Mouse (Mus musculus) MEL (cell line): ENCODE results near the gene Gm37240. TPM values are rescaled to one million over a fixed set of nuclear protein-coding genes. Genes with fewer than 3 reads are reported as not detected.

Experiments used
- DNase-seq: peaks from one replicate; pipeline ENCODE4 v3.0.0; 2011; ENCODE audit warnings: low read depth, low spot score
- H3K27ac ChIP-seq: 2 replicates; pipeline ENCODE4 v1.5.1; 2012; ENCODE audit warnings: low read depth, mild to moderate bottlenecking, control low read depth, low read length, moderate library complexity; ENCODE audit not compliant: control insufficient read depth
- H3K27me3 ChIP-seq, 2 experiments: fragments of 150-350 bp in 1 of 2; sonication (generic) in 1 of 2; 2 replicates each; pipeline ENCODE4 v1.6.1; 2012; ENCODE audit warnings: low read length in 2 of 2, mild to moderate bottlenecking in 2 of 2, improper control_type of control experiment in 1 of 2, moderate library complexity in 1 of 2; ENCODE audit not compliant: insufficient read depth in 2 of 2, control insufficient read depth in 1 of 2
- H3K36me3 ChIP-seq, 2 experiments: 2 replicates each; pipeline ENCODE4 v1.6.1; 2012 to 2014; ENCODE audit warnings: low read length in 2 of 2, improper control_type of control experiment in 1 of 2, inconsistent platforms in 1 of 2, mild to moderate bottlenecking in 1 of 2; ENCODE audit not compliant: insufficient read depth in 2 of 2, control insufficient read depth in 1 of 2
- H3K4me1 ChIP-seq, 2 experiments: fragments of 150-350 bp in 1 of 2; sonication (generic) in 1 of 2; 2 replicates each; pipeline ENCODE4 v1.6.1; 2012; ENCODE audit warnings: low read length in 2 of 2, improper control_type of control experiment in 1 of 2, mild to moderate bottlenecking in 1 of 2; ENCODE audit not compliant: insufficient read depth in 2 of 2, control insufficient read depth in 1 of 2
- H3K4me3 ChIP-seq, 2 experiments: fragments of 150-350 bp in 1 of 2; sonication (generic) in 1 of 2; 2 replicates each; pipeline ENCODE4 v1.5.1; 2012; ENCODE audit warnings: low read depth in 2 of 2, low read length in 2 of 2, mild to moderate bottlenecking in 2 of 2, moderate library complexity in 2 of 2, control low read depth in 1 of 2, improper control_type of control experiment in 1 of 2; ENCODE audit not compliant: control insufficient read depth in 1 of 2, insufficient read depth in 1 of 2
- H3K79me2 ChIP-seq: 2 replicates; pipeline ENCODE4 v1.6.1; 2012; ENCODE audit warnings: mild to moderate bottlenecking, low read length, moderate library complexity; ENCODE audit not compliant: control insufficient read depth, poor library complexity, insufficient read depth
- H3K9ac ChIP-seq: 2 replicates; pipeline ENCODE4 v1.6.1; 2012; ENCODE audit warnings: low read depth, mild to moderate bottlenecking, control low read depth, low read length, moderate library complexity; ENCODE audit not compliant: control insufficient read depth, poor library complexity, severe bottlenecking
- H3K9me3 ChIP-seq: fragments of 150-350 bp; sonication (generic); replicated peaks from 2 replicates; pipeline ENCODE4 v1.6.1; 2012; ENCODE audit warnings: mild to moderate bottlenecking, low read length, improper control_type of control experiment, moderate library complexity; ENCODE audit not compliant: insufficient read depth
- BHLHE40 ChIP-seq: IDR thresholded peaks from 2 replicates; pipeline ENCODE4 v1.6.1; 2012; ENCODE audit warnings: low read depth, mild to moderate bottlenecking, inconsistent platforms, low read length, improper control_type of control experiment, borderline replicate concordance
- CHD1 ChIP-seq: IDR thresholded peaks from 2 replicates; pipeline ENCODE4 v1.6.1; 2012; ENCODE audit warnings: low read depth, mild to moderate bottlenecking, inconsistent platforms, low read length, improper control_type of control experiment
- CTCF ChIP-seq, 3 experiments: IDR thresholded peaks in 2 of 3; conservative IDR thresholded peaks in 1 of 3; 2 replicates each; pipeline ENCODE4 v1.5.1; 2011 to 2012; ENCODE audit warnings: low read length in 3 of 3, low read depth in 2 of 3, mild to moderate bottlenecking in 2 of 3, improper control_type of control experiment in 1 of 3, inconsistent platforms in 1 of 3, mixed read lengths in 1 of 3, moderate library complexity in 1 of 3; ENCODE audit not compliant: control insufficient read depth in 1 of 3, insufficient read depth in 1 of 3, poor library complexity in 1 of 3, severe bottlenecking in 1 of 3
- ELF1 ChIP-seq: IDR thresholded peaks from 2 replicates; pipeline ENCODE4 v1.6.1; 2014; ENCODE audit warnings: low read depth, mild to moderate bottlenecking, inconsistent platforms, low read length, improper control_type of control experiment, moderate library complexity
- EP300 ChIP-seq, 2 experiments: IDR thresholded peaks; 2 replicates each; pipeline ENCODE4 v1.6.1; 2011; ENCODE audit warnings: improper control_type of control experiment in 2 of 2, low read length in 2 of 2, low read depth in 1 of 2, mild to moderate bottlenecking in 1 of 2
- ETS1 ChIP-seq: IDR thresholded peaks from 2 replicates; pipeline ENCODE4 v1.6.1; 2012; ENCODE audit warnings: low read depth, mild to moderate bottlenecking, inconsistent platforms, low read length, improper control_type of control experiment, moderate library complexity
- GATA1 ChIP-seq: IDR thresholded peaks from 2 replicates; pipeline ENCODE4 v1.6.1; 2011; ENCODE audit warnings: low read depth, low read length, improper control_type of control experiment
- HCFC1 ChIP-seq: IDR thresholded peaks from 2 replicates; pipeline ENCODE4 v1.6.1; 2012; ENCODE audit warnings: low read depth, mild to moderate bottlenecking, inconsistent platforms, low read length, improper control_type of control experiment, moderate library complexity
- KAT2A ChIP-seq: conservative IDR thresholded peaks from 2 replicates; pipeline ENCODE4 v1.6.1; 2012; ENCODE audit warnings: low read depth, low read length, improper control_type of control experiment, inconsistent platforms
- MAZ ChIP-seq: IDR thresholded peaks from 2 replicates; pipeline ENCODE4 v1.6.1; 2012; ENCODE audit warnings: low read depth, mild to moderate bottlenecking, inconsistent platforms, low read length, improper control_type of control experiment
- MEF2A ChIP-seq: IDR thresholded peaks from 2 replicates; pipeline ENCODE4 v1.6.1; 2014; ENCODE audit warnings: low read depth, mild to moderate bottlenecking, inconsistent platforms, low read length, improper control_type of control experiment; ENCODE audit not compliant: poor library complexity, insufficient replicate concordance, severe bottlenecking; ENCODE audit errors: extremely low read depth
- MYB ChIP-seq: IDR thresholded peaks from 2 replicates; pipeline ENCODE4 v1.6.1; 2011; ENCODE audit warnings: mild to moderate bottlenecking, low read depth, low read length, improper control_type of control experiment
- NRF1 ChIP-seq: IDR thresholded peaks from 2 replicates; pipeline ENCODE4 v1.6.1; 2014; ENCODE audit warnings: low read depth, mild to moderate bottlenecking, inconsistent platforms, low read length, improper control_type of control experiment, moderate library complexity; ENCODE audit not compliant: poor library complexity, insufficient read depth, severe bottlenecking
- POLR2AphosphoS2 ChIP-seq: IDR thresholded peaks from 2 replicates; pipeline ENCODE4 v1.6.1; 2011; ENCODE audit warnings: low read length, improper control_type of control experiment
- POLR2AphosphoS5 ChIP-seq: IDR thresholded peaks from 2 replicates; pipeline ENCODE4 v1.6.1; 2012; ENCODE audit warnings: low read depth, borderline replicate concordance, mild to moderate bottlenecking, inconsistent platforms, low read length, moderate library complexity, mixed read lengths
- RCOR1 ChIP-seq: IDR thresholded peaks from 2 replicates; pipeline ENCODE4 v1.6.1; 2012; ENCODE audit warnings: low read depth, mild to moderate bottlenecking, inconsistent platforms, low read length, improper control_type of control experiment
- SMC3 ChIP-seq: IDR thresholded peaks from 2 replicates; pipeline ENCODE4 v1.6.1; 2011; ENCODE audit warnings: low read depth, low read length, improper control_type of control experiment
- TAL1 ChIP-seq: IDR thresholded peaks from 2 replicates; pipeline ENCODE4 v1.6.1; 2012; ENCODE audit warnings: mild to moderate bottlenecking, inconsistent platforms, low read length, moderate library complexity, mixed read lengths
- UBTF ChIP-seq: IDR thresholded peaks from 2 replicates; pipeline ENCODE4 v1.6.1; 2012; ENCODE audit warnings: low read depth, mild to moderate bottlenecking, inconsistent platforms, low read length, improper control_type of control experiment, moderate library complexity, borderline replicate concordance; ENCODE audit not compliant: insufficient read depth
- ZKSCAN1 ChIP-seq: IDR thresholded peaks from 2 replicates; pipeline ENCODE4 v1.6.1; 2012; ENCODE audit warnings: low read depth, mild to moderate bottlenecking, inconsistent platforms, low read length, improper control_type of control experiment, moderate library complexity
- ZMIZ1 ChIP-seq: IDR thresholded peaks from 2 replicates; pipeline ENCODE4 v1.6.1; 2012; ENCODE audit warnings: low read depth, mild to moderate bottlenecking, inconsistent platforms, low read length, improper control_type of control experiment, moderate library complexity
- polyA plus RNA-seq, 2 experiments: library from polyadenylated mRNA; stranded (reverse) in 1 of 2; unstranded in 1 of 2; fragments of >175 nt in 1 of 2; fragments of >200 nt in 1 of 2; gene quantifications; 2 replicates each; pipeline versions ENCODE4 v1.2.1 to v1.2.4; 2012; ENCODE audit warnings: low replicate concordance in 2 of 2, low read depth in 1 of 2; ENCODE audit not compliant: insufficient read length in 2 of 2, insufficient read depth in 1 of 2, missing spikeins in 1 of 2
- total RNA-seq: library from RNA; depleted of rRNA; stranded (reverse); fragments of 300-350 nt; gene quantifications from 2 replicates; pipeline ENCODE4 v1.2.3, GENCODE M21; 2012

The Gm37240 gene
- total and polyA plus RNA-seq, 3 experiments = 0.04 TPM; not detected in 2

DNA sequence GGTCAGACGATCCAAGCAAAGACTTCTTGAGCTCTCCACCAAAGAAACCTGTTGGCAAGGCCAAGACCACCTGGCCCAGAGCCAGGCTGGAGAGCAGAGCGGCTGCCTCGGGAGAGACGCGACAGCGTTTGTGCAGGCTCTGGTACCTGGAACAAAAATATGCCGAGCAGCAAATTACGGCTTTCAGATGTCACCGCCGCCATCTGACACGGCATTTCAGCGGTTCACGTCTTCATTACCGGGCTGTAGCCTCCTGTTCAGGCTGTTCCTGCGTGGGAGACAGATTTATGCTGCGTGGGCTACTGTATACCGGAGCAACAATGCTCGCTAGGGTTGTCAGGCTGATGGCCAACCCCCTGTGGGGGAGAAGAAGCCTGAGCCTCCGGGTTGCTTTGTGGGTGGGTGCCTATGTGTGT is 700.6 kb downstream of the Gm37240 start:
- Histone ChIP-seq H3K27me3 (no peaks in the 10 kb centered on the region), H3K79me2 (no peaks in the 10 kb centered on the region), H3K27ac (no peak overlapping the region), H3K4me3 (no peak overlapping the region), H3K9me3 (no peaks in the 10 kb centered on the region), H3K36me3 (no peaks in the 10 kb centered on the region), H3K9ac (no peak overlapping the region), H3K4me1 (no peaks in the 10 kb centered on the region)
- no peak for DNase-seq
- TF ChIP-seq MYB (no peak), ZKSCAN1 (no peak), NRF1 (no peak), HCFC1 (no peak), POLR2AphosphoS2 (no peak), ETS1 (no peak), TAL1 (no peak), BHLHE40 (no peak), SMC3 (no peak), POLR2AphosphoS5 (no peak), ELF1 (no peak), EP300 (IDR thresholded peaks at IDR 0.05; ENCODE audit: low read depth in 1 of 2, low read length in 2 of 2) (no peak), RCOR1 (no peak), UBTF (no peak), KAT2A (no peak), GATA1 (no peak), ZMIZ1 (no peak)

DNA sequence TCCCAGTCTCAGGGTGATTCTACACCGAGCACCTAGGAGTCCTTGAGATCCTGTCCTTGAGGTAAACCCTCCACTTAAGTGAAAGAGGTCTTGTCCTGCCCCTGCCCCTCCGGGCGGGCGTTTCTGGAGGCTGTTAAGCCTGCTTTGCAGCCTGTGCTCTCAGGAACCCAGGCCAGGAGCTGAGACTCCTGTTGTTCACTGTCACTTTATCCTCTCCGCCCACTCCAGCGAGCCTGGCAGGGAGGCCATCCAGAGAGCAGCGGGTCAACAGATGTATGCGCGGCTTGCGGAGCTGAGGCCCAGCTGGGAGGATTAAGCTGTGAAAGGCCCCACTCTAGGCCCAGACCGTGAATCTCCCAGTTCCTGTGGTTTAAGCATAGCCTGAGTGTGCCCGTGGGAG is 701.5 kb downstream of the Gm37240 start:
- Histone ChIP-seq H3K9ac (no peak overlapping the region), H3K27ac (no peak overlapping the region), H3K4me1 (no peaks in the 10 kb centered on the region), H3K27me3 (no peaks in the 10 kb centered on the region), H3K36me3 (no peaks in the 10 kb centered on the region), H3K9me3 (no peaks in the 10 kb centered on the region), H3K4me3 (no peak overlapping the region), H3K79me2 (no peaks in the 10 kb centered on the region)
- no peak for DNase-seq
- TF ChIP-seq KAT2A = no peak
- no peak for TF ChIP-seq ELF1
- TF ChIP-seq RCOR1 = no peak
- no peak for TF ChIP-seq MAZ
- no peak for TF ChIP-seq CTCF (IDR thresholded peaks at IDR 0.05 in 2 of 3, conservative IDR thresholded peaks at IDR 0.05 in 1 of 3; ENCODE audit: control insufficient read depth in 1 of 3, insufficient read depth in 1 of 3, low read depth in 2 of 3, low read length in 3 of 3, poor library complexity in 1 of 3, severe bottlenecking in 1 of 3)
- no peak for TF ChIP-seq CHD1
- TF ChIP-seq MEF2A = no peak
